Mouse (Mus musculus) testis, adult 2 months (tissue): ENCODE results near the gene Scrg1.

ENCODE experiments used
- CTCF ChIP-seq: fragments of 200-500 bp; IDR thresholded peaks from 2 replicates; pipeline ENCODE4 v1.5.1; 2012; ENCODE audit warnings: low read depth, mild to moderate bottlenecking, inconsistent platforms, low read length, moderate library complexity; ENCODE audit not compliant: control insufficient read depth, insufficient read depth, insufficient replicate concordance
- POLR2A ChIP-seq: fragments of 200-500 bp; IDR thresholded peaks from 2 replicates; pipeline ENCODE4 v1.6.1; 2012; ENCODE audit warnings: low read depth, mild to moderate bottlenecking, inconsistent platforms, low read length, moderate library complexity; ENCODE audit not compliant: control insufficient read depth

- TF ChIP-seq POLR2A = no peak
- TF ChIP-seq CTCF = no peak
Measured at GRCm38 (mm10) chr8:57455765-57456164, at the start of gene Scrg1.
